Mouse (Mus musculus) hindbrain, embryonic 10.5 days (tissue): ENCODE data around the gene Iqgap1. TPM values are rescaled to one million over a fixed set of nuclear protein-coding genes. Genes with fewer than 3 reads are reported as not detected.

Experiments
- DNase-seq: peaks from one replicate; pipeline ENCODE4 v3.0.0-alpha.2; 2017; ENCODE audit warnings: low spot score
- H3K27ac ChIP-seq: fragments of 300-500 bp; sonication (generic); 2 replicates; pipeline ENCODE4 v1.5.1; 2016; ENCODE audit warnings: mild to moderate bottlenecking, moderate library complexity
- H3K27me3 ChIP-seq: fragments of 300-500 bp; sonication (generic); 2 replicates; pipeline ENCODE4 v1.6.1; 2016; ENCODE audit warnings: mild to moderate bottlenecking; ENCODE audit not compliant: poor library complexity, insufficient read depth, severe bottlenecking
- H3K36me3 ChIP-seq: fragments of 300-500 bp; sonication (generic); 2 replicates; pipeline ENCODE4 v1.6.1; 2016; ENCODE audit warnings: mild to moderate bottlenecking, moderate library complexity
- H3K4me1 ChIP-seq: fragments of 300-500 bp; sonication (generic); replicated peaks from 2 replicates; pipeline ENCODE4 v1.6.1; 2016; ENCODE audit warnings: mild to moderate bottlenecking
- H3K4me3 ChIP-seq: fragments of 300-500 bp; sonication (generic); 2 replicates; pipeline ENCODE4 v1.5.1; 2016; ENCODE audit warnings: mild to moderate bottlenecking, moderate library complexity
- H3K9me3 ChIP-seq: fragments of 300-500 bp; sonication (generic); 2 replicates; pipeline ENCODE4 v1.6.1; 2016; ENCODE audit warnings: mild to moderate bottlenecking, moderate library complexity
- WGBS: fragments of 180-500 bp; shearing (Covaris S2); methylation state at CpG from one replicate; pipeline ENCODE4 v1.1.7; 2016; 5-methylcytosine and 5-hydroxymethylcytosine counted together
- polyA plus RNA-seq: library from polyadenylated mRNA; unstranded; fragments of >200 nt; fragmentation: Nextera tagmentation; extraction: Ambion mirVana; gene quantifications from 2 replicates; pipeline ENCODE4 v1.2.1, GENCODE M21; 2016

Iqgap1 gene
- polyA plus RNA-seq, 1 experiment from 2014 or later: 25.2 TPM

DNA sequence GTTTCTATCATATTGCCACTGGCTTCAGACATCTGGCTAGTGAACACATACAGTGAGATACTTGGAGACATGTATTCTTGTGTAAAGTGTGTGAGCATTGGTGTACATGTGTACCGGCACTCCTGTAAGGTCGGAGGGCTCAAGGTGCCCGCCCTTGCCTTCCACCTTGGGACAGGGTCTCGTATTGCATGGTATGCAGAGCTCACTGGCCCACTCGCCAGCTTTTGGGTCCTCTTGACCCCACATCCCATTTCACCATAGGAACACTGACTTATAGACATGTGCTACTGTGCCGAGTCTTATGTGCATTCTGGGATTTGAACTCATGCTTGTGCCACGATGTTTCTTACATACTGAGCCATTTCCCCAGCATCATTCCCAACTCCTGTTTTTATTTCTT is 115.4 kb downstream of the Iqgap1 start:
- 94% methylated on average over 7 of the region's 7 CpGs for WGBS
- no peak for DNase-seq
- no peaks in the 10 kb centered on the region for H3K9me3 ChIP-seq

DNA sequence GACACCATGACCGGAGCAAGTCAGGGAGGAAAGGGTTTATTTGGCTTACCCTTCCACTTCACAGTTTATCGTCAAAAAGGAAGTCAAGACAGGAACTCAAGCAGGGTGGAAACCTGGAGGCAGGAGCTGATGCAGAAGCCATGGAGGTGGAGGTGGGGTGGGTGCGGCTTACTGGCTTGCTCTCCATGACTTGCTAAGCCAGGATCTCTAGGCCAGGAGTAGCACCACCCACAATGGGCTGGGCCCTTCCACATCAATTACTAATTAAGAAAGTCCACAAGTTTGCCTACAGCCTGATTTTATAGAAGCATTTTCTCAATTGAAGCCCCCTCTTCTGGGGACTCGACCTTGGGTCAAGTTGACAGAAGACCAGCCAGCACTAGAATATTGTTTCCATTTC is 121.7 kb downstream of the Iqgap1 start:
- WGBS: 89% methylated on average over 4 of the region's 4 CpGs
- no peak overlapping the region for H3K27ac ChIP-seq

More for the DNA sequence above, 115.4 kb downstream of the Iqgap1 start:
- peaks cover 18% of the 10 kb centered on the region for H3K36me3 ChIP-seq
- H3K27me3 ChIP-seq: no peaks in the 10 kb centered on the region
- H3K4me1 ChIP-seq: no peaks in the 10 kb centered on the region
- H3K27ac ChIP-seq: no peak overlapping the region
- H3K4me3 ChIP-seq: no peak overlapping the region

GRCm38 (mm10) chr7:80702510-80702909 is 123.3 kb downstream of the Iqgap1 start:
- no peak for DNase-seq
- no peaks in the 10 kb centered on the region for H3K9me3 ChIP-seq
- WGBS: 71% methylated on average over 6 of the region's 6 CpGs
- no peak overlapping the region for H3K4me3 ChIP-seq
- no peak overlapping the region for H3K27ac ChIP-seq
- no peaks in the 10 kb centered on the region for H3K27me3 ChIP-seq
- no peaks in the 10 kb centered on the region for H3K4me1 ChIP-seq
- H3K36me3 ChIP-seq: no peaks in the 10 kb centered on the region

More for the DNA sequence above, 121.7 kb downstream of the Iqgap1 start:
- DNase-seq: no peak
- H3K27me3 ChIP-seq: no peaks in the 10 kb centered on the region
- H3K9me3 ChIP-seq: no peaks in the 10 kb centered on the region
- H3K4me3 ChIP-seq: no peak overlapping the region
- no peaks in the 10 kb centered on the region for H3K36me3 ChIP-seq
- no peaks in the 10 kb centered on the region for H3K4me1 ChIP-seq

DNA sequence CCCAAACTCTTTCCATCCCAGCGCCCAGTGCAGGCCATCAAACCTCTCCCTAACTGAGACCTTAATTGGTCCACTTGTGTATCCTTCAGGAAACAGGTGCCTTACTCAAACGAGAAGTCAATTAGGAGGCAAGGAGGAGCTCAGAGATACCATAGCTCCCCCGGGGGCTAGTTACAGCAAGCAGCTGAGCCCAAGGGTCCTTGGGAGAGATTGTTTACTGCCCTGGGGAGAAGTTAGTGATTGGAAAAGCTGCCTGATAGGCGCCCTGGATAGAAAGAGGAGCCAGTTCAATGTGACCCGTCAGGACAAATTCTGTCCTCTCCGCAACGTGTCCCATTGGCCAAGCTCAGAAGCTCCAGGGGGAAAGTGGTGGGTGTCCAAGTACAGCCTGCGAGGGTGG is 126.1 kb downstream of the Iqgap1 start:
- H3K4me1 ChIP-seq: no peaks in the 10 kb centered on the region
- 69% methylated on average over 8 of the region's 8 CpGs for WGBS
- no peaks in the 10 kb centered on the region for H3K36me3 ChIP-seq
- no peak overlapping the region for H3K4me3 ChIP-seq
- H3K9me3 ChIP-seq: no peaks in the 10 kb centered on the region
- DNase-seq: no peak
- no peaks in the 10 kb centered on the region for H3K27me3 ChIP-seq
- no peak overlapping the region for H3K27ac ChIP-seq

GRCm38 (mm10) chr7:80698940-80699339 is 126.8 kb downstream of the Iqgap1 start:
- H3K27ac ChIP-seq: no peak overlapping the region
- no peaks in the 10 kb centered on the region for H3K9me3 ChIP-seq
- H3K4me1 ChIP-seq: no peaks in the 10 kb centered on the region
- no peaks in the 10 kb centered on the region for H3K36me3 ChIP-seq
- no peaks in the 10 kb centered on the region for H3K27me3 ChIP-seq
- no peak for DNase-seq
- no peak overlapping the region for H3K4me3 ChIP-seq
- 72% methylated on average over 3 of the region's 3 CpGs for WGBS

DNA sequence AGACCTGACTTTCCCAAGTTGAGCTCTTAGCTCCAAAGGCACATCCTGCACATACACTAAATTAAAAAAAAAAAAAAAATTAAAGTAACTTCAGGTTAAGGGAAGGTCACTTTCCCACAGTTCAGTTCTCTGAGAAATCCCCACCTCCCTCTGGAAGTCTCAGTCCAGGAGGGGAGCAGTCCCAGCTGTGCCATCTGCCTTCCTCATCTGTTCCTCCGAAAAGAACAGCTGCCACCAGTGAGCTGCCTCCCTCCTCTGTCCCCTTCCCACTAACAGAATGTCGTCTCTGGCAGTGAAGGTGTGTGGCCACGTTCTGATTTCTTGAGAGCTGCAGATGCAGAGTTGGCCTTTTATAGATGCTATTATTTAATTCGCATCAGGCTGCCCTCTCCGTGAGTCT is 127.9 kb downstream of the Iqgap1 start:
- Histone ChIP-seq H3K4me3 (no peak overlapping the region), H3K27ac (no peak overlapping the region), H3K4me1 (no peaks in the 10 kb centered on the region), H3K9me3 (no peaks in the 10 kb centered on the region), H3K27me3 (no peaks in the 10 kb centered on the region), H3K36me3 (no peaks in the 10 kb centered on the region)
- 72% methylated on average over 5 of the region's 5 CpGs for WGBS
- no peak for DNase-seq

DNA sequence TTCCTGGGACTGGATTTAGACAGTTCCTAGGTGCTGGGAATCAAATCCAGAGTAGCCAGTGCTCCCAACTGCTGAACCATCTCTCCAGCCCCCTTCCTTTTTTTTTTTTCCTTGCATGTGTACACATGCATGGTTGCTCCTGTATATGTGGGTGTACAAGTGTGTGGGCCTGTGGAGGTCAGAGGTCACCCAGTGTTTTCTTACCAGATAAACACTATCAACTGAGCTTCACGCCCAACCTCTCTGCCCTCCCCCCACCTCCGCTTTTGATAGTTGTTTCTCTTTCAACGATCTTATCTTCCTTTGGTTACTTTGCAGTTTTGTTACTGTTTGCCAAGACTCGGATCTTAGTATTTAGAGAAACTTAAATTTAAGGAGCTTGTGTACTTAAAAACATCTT is 128.9 kb downstream of the Iqgap1 start:
- Histone ChIP-seq H3K27ac (no peak overlapping the region), H3K27me3 (no peaks in the 10 kb centered on the region), H3K36me3 (no peaks in the 10 kb centered on the region), H3K4me3 (no peak overlapping the region), H3K9me3 (no peaks in the 10 kb centered on the region), H3K4me1 (no peaks in the 10 kb centered on the region)
- DNase-seq: no peak
- 54% methylated on average over 4 of the region's 4 CpGs for WGBS

DNA sequence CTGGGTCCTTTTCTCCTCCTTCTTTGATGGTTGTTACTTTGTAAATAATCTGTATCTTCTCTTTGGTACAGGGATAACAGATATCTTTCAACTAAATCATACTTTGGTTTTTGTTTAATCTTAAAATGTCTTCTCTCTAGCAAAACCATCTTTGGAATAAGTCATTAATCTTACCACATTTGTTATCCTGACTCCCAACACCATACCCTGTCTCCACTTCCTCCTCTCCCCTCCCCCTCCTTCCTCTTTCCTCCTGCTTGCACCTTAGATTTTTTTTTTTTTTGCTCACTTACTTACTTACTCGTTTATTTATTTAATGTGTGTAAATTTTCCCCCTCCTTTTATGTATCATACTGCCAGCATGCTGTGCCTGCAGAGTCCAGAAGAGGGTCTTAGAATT is 129.4 kb downstream of the Iqgap1 start:
- Histone ChIP-seq H3K27me3 (no peaks in the 10 kb centered on the region), H3K36me3 (no peaks in the 10 kb centered on the region), H3K27ac (no peak overlapping the region), H3K9me3 (no peaks in the 10 kb centered on the region), H3K4me1 (no peaks in the 10 kb centered on the region), H3K4me3 (no peak overlapping the region)
- WGBS: 73% methylated on average over 1 of the region's 1 CpGs
- DNase-seq: no peak

DNA sequence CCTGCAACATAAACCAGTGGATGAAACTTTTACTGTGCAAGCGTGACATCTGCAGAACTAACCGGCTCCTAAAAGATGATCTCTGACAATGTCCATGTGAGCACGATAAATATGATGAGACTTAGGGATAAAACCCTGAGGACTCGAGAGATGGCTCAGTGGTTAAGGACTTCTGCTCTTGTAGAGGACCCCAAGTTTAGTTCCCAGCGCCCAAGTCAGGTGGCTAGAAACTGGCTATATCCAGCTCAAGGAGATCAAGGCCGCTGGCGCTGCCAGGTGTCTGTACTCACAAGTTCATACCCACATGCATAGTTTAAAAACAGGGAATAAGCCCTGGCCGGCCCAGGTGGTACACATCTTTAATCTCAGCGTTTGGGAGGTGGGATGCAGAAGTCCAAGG is 133.3 kb downstream of the Iqgap1 start:
- H3K9me3 ChIP-seq: no peaks in the 10 kb centered on the region
- no peak for DNase-seq
- no peaks in the 10 kb centered on the region for H3K27me3 ChIP-seq
- 94% methylated on average over 9 of the region's 9 CpGs for WGBS
- no peaks in the 10 kb centered on the region for H3K36me3 ChIP-seq
- no peak overlapping the region for H3K4me3 ChIP-seq
- no peak overlapping the region for H3K27ac ChIP-seq
- H3K4me1 ChIP-seq: peaks cover 16% of the 10 kb centered on the region

- H3K4me3 ChIP-seq: no peak overlapping the region
- no peak for DNase-seq
- no peaks in the 10 kb centered on the region for H3K27me3 ChIP-seq
- H3K27ac ChIP-seq: no peak overlapping the region
- 68% methylated on average over 6 of the region's 6 CpGs for WGBS
- peaks cover 22% of the 10 kb centered on the region for H3K4me1 ChIP-seq
- H3K9me3 ChIP-seq: no peaks in the 10 kb centered on the region
- H3K36me3 ChIP-seq: no peaks in the 10 kb centered on the region
Observed at GRCm38 (mm10) chr7:80691131-80691530, 134.6 kb downstream of the Iqgap1 start.

GRCm38 (mm10) chr7:80689221-80689591 is 136.6 kb downstream of the Iqgap1 start:
- H3K27me3 ChIP-seq: no peaks in the 10 kb centered on the region
- H3K4me1 ChIP-seq: peaks cover 22% of the 10 kb centered on the region
- no peaks in the 10 kb centered on the region for H3K9me3 ChIP-seq
- 27% methylated on average over 10 of the region's 10 CpGs for WGBS
- H3K36me3 ChIP-seq: no peaks in the 10 kb centered on the region
- no peak for DNase-seq
- H3K4me3 ChIP-seq: peak overlapping the region; percentile 76
- H3K27ac ChIP-seq: peak overlapping the region; percentile 96

DNA sequence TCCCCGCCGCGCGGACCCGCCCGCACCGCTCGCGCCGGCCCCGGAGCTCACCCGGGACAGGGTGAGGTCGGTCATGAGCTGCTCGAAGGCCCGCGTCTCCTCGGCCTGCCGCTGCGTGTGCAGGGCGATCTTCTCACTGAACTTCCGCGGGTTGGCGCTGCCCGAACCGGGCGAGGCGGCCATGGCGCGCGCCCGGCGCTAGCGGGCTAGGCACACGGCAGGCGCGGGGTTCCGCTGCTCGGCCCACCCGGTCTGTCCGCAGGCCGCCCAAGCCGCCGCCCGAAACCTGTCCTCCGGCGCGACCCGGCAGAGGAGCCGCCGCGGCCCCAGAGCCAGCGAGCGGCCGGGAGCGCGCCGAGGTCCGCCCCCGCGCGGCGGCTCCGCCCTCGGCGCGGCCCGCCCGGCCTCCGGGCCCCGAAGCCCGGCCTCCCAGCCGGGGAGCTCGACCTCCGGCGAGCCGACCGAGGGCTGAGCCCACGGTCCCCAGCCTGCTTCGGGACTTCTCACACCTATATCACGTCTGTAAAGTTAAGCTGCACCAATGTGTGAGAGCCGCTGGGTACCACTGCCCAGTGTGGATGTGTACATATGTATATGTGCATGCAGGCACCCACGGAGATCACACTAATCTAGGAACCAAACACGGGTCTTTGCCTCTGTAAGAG is 137.1 kb downstream of the Iqgap1 start, which contains the start of gene Crtc3:
TSS of gene Crtc3 (minus strand) at position 322 of the 665 bp plus-strand sequence.
- under 1% methylated on average over 83 of the region's 83 CpGs for WGBS

DNA sequence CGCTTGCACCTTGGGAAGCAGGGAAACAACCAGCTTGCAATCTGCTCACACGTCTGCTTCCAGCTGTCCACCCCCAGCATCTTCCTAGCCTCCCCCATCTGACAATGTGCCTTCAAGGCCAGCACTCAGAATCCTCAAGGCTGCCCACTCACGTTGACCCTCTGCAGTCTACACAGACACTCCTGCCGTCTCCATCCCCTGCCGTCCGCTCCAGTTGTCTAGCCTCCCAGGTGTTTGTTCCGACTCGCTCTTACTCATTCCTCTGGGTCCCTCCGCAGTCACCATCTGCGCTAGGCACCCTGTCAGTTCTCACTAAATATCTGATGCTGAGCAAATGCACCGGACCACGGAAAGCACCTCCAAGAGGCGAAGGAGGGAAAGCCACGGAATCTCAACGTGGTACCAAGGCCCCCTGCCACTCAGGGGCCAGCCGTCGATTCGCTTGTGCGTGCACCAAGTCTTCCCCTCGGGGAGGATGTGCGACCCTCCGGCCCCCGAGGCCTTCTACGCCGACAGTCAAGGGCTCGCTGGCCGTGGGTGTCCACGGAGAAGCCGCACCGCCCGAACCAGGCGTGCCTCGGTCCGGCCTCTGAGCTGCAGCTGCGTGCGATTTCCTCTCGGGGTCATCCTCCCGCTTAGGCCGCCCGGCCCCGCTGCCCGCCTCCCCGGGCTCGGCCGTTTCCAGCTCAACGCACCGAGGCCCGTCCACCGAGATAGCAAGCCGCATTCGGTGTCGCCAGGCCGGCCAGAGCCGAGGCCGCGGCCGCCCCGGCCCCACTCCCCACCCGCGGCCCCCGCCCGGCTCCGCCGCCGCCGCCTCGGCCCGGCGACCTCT is 137.8 kb downstream of the Iqgap1 start:
- peaks cover 22% of the 10 kb centered on the region for H3K4me1 ChIP-seq
- peak; percentile 79 for DNase-seq
- WGBS: 1% methylated on average over 69 of the region's 69 CpGs

More for the DNA sequence above, 137.1 kb downstream of the Iqgap1 start, which contains the start of gene Crtc3:
- peak within 1 kb of the TSS; percentile 76 for H3K4me3 ChIP-seq
- H3K4me1 ChIP-seq: peaks cover 22% of the 10 kb centered on the region
- H3K9me3 ChIP-seq: no peaks in the 10 kb centered on the region
- H3K27me3 ChIP-seq: no peaks in the 10 kb centered on the region
- no peaks in the 10 kb centered on the region for H3K36me3 ChIP-seq
- peak; percentile 82 for DNase-seq
- H3K27ac ChIP-seq: peak within 1 kb of the TSS; percentile 96

More for the DNA sequence above, 137.8 kb downstream of the Iqgap1 start:
- no peaks in the 10 kb centered on the region for H3K27me3 ChIP-seq
- H3K4me3 ChIP-seq: peak overlapping the region; percentile 76
- no peaks in the 10 kb centered on the region for H3K36me3 ChIP-seq
- H3K27ac ChIP-seq: peak overlapping the region; percentile 96
- H3K9me3 ChIP-seq: no peaks in the 10 kb centered on the region
